Mouse (Mus musculus): ENCODE results near the gene Rbfox3. TPM values are rescaled to one million over a fixed set of nuclear protein-coding genes. Genes with fewer than 3 reads are reported as not detected.
A peak's percentile ranks its signal among the peaks of the same experiment; 100 is the strongest.

Rbfox3 gene
- total RNA-seq, 2 experiments from 2014 or later: 185 to 192 TPM

GRCm38 (mm10) chr11:118771358-118771757 lies 140.0 kb downstream of the Rbfox3 start:
- intact Hi-C loops (cut with DNase I): no loop called here
- DNase-seq: no peak

GRCm38 (mm10) chr11:118770789-118771188 lies 140.6 kb downstream of the Rbfox3 start:
- DNase-seq: no peak
- intact Hi-C loops (cut with DNase I): no loop called here

- DNase-seq: peak; percentile 45
- intact Hi-C loops (cut with DNase I): no loop called here
Measured at GRCm38 (mm10) chr11:118769542-118769941, 141.9 kb downstream of the Rbfox3 start.

GRCm38 (mm10) chr11:118768441-118768840 lies 143.0 kb downstream of the Rbfox3 start:
- intact Hi-C loops (cut with DNase I): no loop called here
- DNase-seq: no peak

- DNase-seq: no peak
- intact Hi-C loops (cut with DNase I): no loop called here
Measured at GRCm38 (mm10) chr11:118767411-118767810, 144.0 kb downstream of the Rbfox3 start.

- DNase-seq: peak; percentile 81
- intact Hi-C loops (cut with DNase I): no loop called here
Measured at GRCm38 (mm10) chr11:118760296-118760988, 151.0 kb downstream of the Rbfox3 start.

GRCm38 (mm10) chr11:118759228-118759627 lies 152.2 kb downstream of the Rbfox3 start:
- DNase-seq: no peak
- intact Hi-C loops (cut with DNase I): loop anchor here (10.0 kb wide), 1 partner anchor 146 kb away; no protein-coding TSS in a partner anchor

- peak; percentile 72 for DNase-seq
- intact Hi-C loops (cut with DNase I): loop anchor here (10.0 kb wide), 1 partner anchor 146 kb away; no protein-coding TSS in a partner anchor
Measured at GRCm38 (mm10) chr11:118758277-118758990, 153.0 kb downstream of the Rbfox3 start.

- no peak for DNase-seq
- intact Hi-C loops (cut with DNase I): loop anchor here (10.0 kb wide), 1 partner anchor 147 kb away; no protein-coding TSS in a partner anchor
Measured at GRCm38 (mm10) chr11:118757488-118757887, 153.9 kb downstream of the Rbfox3 start.

GRCm38 (mm10) chr11:118755003-118755402 lies 156.4 kb downstream of the Rbfox3 start:
- intact Hi-C loops (cut with DNase I): loop anchor here (10.0 kb wide), 1 partner anchor 150 kb away; no protein-coding TSS in a partner anchor
- no peak for DNase-seq

GRCm38 (mm10) chr11:118754535-118754934 lies 156.9 kb downstream of the Rbfox3 start:
- no peak for DNase-seq
- intact Hi-C loops (cut with DNase I): loop anchor here (10.0 kb wide), 1 partner anchor 150 kb away; no protein-coding TSS in a partner anchor

- peak; percentile 69 for DNase-seq
- intact Hi-C loops (cut with DNase I): loop anchor here (10.0 kb wide), 1 partner anchor 153 kb away; no protein-coding TSS in a partner anchor
Measured at GRCm38 (mm10) chr11:118751879-118752616, 159.3 kb downstream of the Rbfox3 start.

- intact Hi-C loops (cut with DNase I): loop anchor here (10.0 kb wide), 1 partner anchor 154 kb away; no protein-coding TSS in a partner anchor
- peak; percentile 87 for DNase-seq
Measured at GRCm38 (mm10) chr11:118750745-118751330, 160.6 kb downstream of the Rbfox3 start.

GRCm38 (mm10) chr11:118749541-118749940 lies 161.9 kb downstream of the Rbfox3 start:
- DNase-seq: no peak
- intact Hi-C loops (cut with DNase I): no loop called here

GRCm38 (mm10) chr11:118748622-118749021 lies 162.8 kb downstream of the Rbfox3 start:
- intact Hi-C loops (cut with DNase I): no loop called here
- peak; percentile 52 for DNase-seq

GRCm38 (mm10) chr11:118745279-118745678 lies 166.1 kb downstream of the Rbfox3 start:
- DNase-seq: no peak
- intact Hi-C loops (cut with DNase I): no loop called here

- DNase-seq: peak; percentile 78
- intact Hi-C loops (cut with DNase I): loop anchor here (5.0 kb wide), 2 partner anchors 233 to 317 kb away; partner anchors contain the start of gene C1qtnf1
Measured at GRCm38 (mm10) chr11:118744782-118745181, 166.6 kb downstream of the Rbfox3 start.

GRCm38 (mm10) chr11:118742762-118743161 lies 168.6 kb downstream of the Rbfox3 start:
- intact Hi-C loops (cut with DNase I): loop anchor here (5.0 kb wide), 2 partner anchors 235 to 315 kb away; partner anchors contain the start of gene C1qtnf1
- peak; percentile 52 for DNase-seq

- peak; percentile 55 for DNase-seq
- intact Hi-C loops (cut with DNase I): loop anchor here (5.0 kb wide), 2 partner anchors 236 to 314 kb away; partner anchors contain the start of gene C1qtnf1
Measured at GRCm38 (mm10) chr11:118741262-118741661, 170.1 kb downstream of the Rbfox3 start.

- DNase-seq: peak; percentile 88
- intact Hi-C loops (cut with DNase I): loop anchor here (5.0 kb wide), 2 partner anchors 237 to 313 kb away; partner anchors contain the start of gene C1qtnf1
Measured at GRCm38 (mm10) chr11:118740001-118740400, 171.4 kb downstream of the Rbfox3 start.

Measured in left cerebral cortex, postnatal 4 days (tissue).